Mouse (Mus musculus) hindbrain, embryonic 15.5 days (tissue): ENCODE measurements at regions not wholly inside any gene's neighbourhood (a gene's known extent, or its start where the extent isn't known, plus 50 kb on each side); places are given as distances from the start of the nearest gene placed in this dataset.

Experiments
- ATAC-seq: fragments of 200-750 bp; cut with Nextera tagmentation; 2 replicates; pipeline ENCODE4 v1.8.0; 2017; ENCODE audit warnings: low read depth, moderate number of reproducible peaks, moderate TSS enrichment; ENCODE audit not compliant: low FRiP score
- H3K27ac ChIP-seq: fragments of 300-500 bp; sonication (generic); replicated peaks from 2 replicates; pipeline ENCODE4 v1.5.1; 2015; ENCODE audit warnings: mild to moderate bottlenecking, inconsistent platforms
- H3K27me3 ChIP-seq: fragments of 300-500 bp; sonication (generic); 2 replicates; pipeline ENCODE4 v1.6.1; 2015; ENCODE audit warnings: control low read depth, inconsistent platforms
- H3K36me3 ChIP-seq: fragments of 300-500 bp; sonication (generic); 2 replicates; pipeline ENCODE4 v1.6.1; 2015; ENCODE audit warnings: control low read depth, inconsistent platforms
- H3K4me1 ChIP-seq: fragments of 300-500 bp; sonication (generic); replicated peaks from 2 replicates; pipeline ENCODE4 v1.6.1; 2015; ENCODE audit warnings: control low read depth, inconsistent platforms
- H3K4me2 ChIP-seq: fragments of 300-500 bp; sonication (generic); 2 replicates; pipeline ENCODE4 v1.6.1; 2015; ENCODE audit warnings: moderate library complexity, mild to moderate bottlenecking, inconsistent platforms
- H3K4me3 ChIP-seq: fragments of 300-500 bp; sonication (generic); 2 replicates; pipeline ENCODE4 v1.5.1; 2015; ENCODE audit warnings: mild to moderate bottlenecking, inconsistent platforms
- H3K9ac ChIP-seq: fragments of 300-500 bp; sonication (generic); 2 replicates; pipeline ENCODE4 v1.6.1; 2015; ENCODE audit warnings: inconsistent platforms
- H3K9me3 ChIP-seq: fragments of 300-500 bp; sonication (generic); 2 replicates; pipeline ENCODE4 v1.6.1; 2016; ENCODE audit warnings: control low read depth, inconsistent platforms
- WGBS: fragments of 180-500 bp; shearing (Covaris S2); methylation state at CpG from one replicate; pipeline ENCODE4 v1.1.7; 2015; 5-methylcytosine and 5-hydroxymethylcytosine counted together

- H3K4me2 ChIP-seq, result no peak overlapping the region
- no peaks in the 10 kb centered on the region for H3K9me3 ChIP-seq
- no peak for ATAC-seq
- H3K36me3 ChIP-seq, result no peaks in the 10 kb centered on the region
- no peak overlapping the region for H3K4me3 ChIP-seq
- no peaks in the 10 kb centered on the region for H3K4me1 ChIP-seq
- H3K27me3 ChIP-seq, result no peaks in the 10 kb centered on the region
- H3K27ac ChIP-seq, result no peak overlapping the region
- H3K9ac ChIP-seq, result no peak overlapping the region
Measured at GRCm38 (mm10) chr12:74658406-74658805, 342.2 kb upstream of the Gm11042 start.

- 59% methylated on average over 2 of the region's 2 CpGs for WGBS
- H3K36me3 ChIP-seq, result no peaks in the 10 kb centered on the region
- H3K9me3 ChIP-seq, result no peaks in the 10 kb centered on the region
- no peak overlapping the region for H3K4me3 ChIP-seq
- H3K9ac ChIP-seq, result no peak overlapping the region
- no peaks in the 10 kb centered on the region for H3K4me1 ChIP-seq
- no peak overlapping the region for H3K4me2 ChIP-seq
- no peak overlapping the region for H3K27ac ChIP-seq
- H3K27me3 ChIP-seq, result no peaks in the 10 kb centered on the region
- no peak for ATAC-seq
Measured at GRCm38 (mm10) chr12:74657036-74657648, 340.9 kb upstream of the Gm11042 start.

GRCm38 (mm10) chr12:74651256-74651655, 335.1 kb upstream of the Gm11042 start:
- no peak overlapping the region for H3K4me3 ChIP-seq
- ATAC-seq, result no peak
- no peaks in the 10 kb centered on the region for H3K36me3 ChIP-seq
- no peak overlapping the region for H3K27ac ChIP-seq
- no peaks in the 10 kb centered on the region for H3K9me3 ChIP-seq
- no peaks in the 10 kb centered on the region for H3K27me3 ChIP-seq
- no peak overlapping the region for H3K9ac ChIP-seq
- H3K4me1 ChIP-seq, result no peaks in the 10 kb centered on the region
- WGBS, result 82% methylated on average over 1 of the region's 1 CpGs
- H3K4me2 ChIP-seq, result no peak overlapping the region

- H3K9ac ChIP-seq, result no peak overlapping the region
- H3K27ac ChIP-seq, result no peak overlapping the region
- no peaks in the 10 kb centered on the region for H3K9me3 ChIP-seq
- H3K4me2 ChIP-seq, result no peak overlapping the region
- WGBS, result 88% methylated on average over 2 of the region's 2 CpGs
- H3K36me3 ChIP-seq, result no peaks in the 10 kb centered on the region
- no peaks in the 10 kb centered on the region for H3K4me1 ChIP-seq
- H3K4me3 ChIP-seq, result no peak overlapping the region
- no peaks in the 10 kb centered on the region for H3K27me3 ChIP-seq
- no peak for ATAC-seq
Measured at GRCm38 (mm10) chr12:74632827-74633226, 316.6 kb upstream of the Gm11042 start.

GRCm38 (mm10) chr12:74595208-74595607, 279.0 kb upstream of the Gm11042 start:
- H3K27ac ChIP-seq, result no peak overlapping the region
- ATAC-seq, result no peak
- H3K4me3 ChIP-seq, result no peak overlapping the region
- H3K9me3 ChIP-seq, result no peaks in the 10 kb centered on the region
- no peak overlapping the region for H3K4me2 ChIP-seq
- H3K4me1 ChIP-seq, result no peaks in the 10 kb centered on the region
- no peak overlapping the region for H3K9ac ChIP-seq
- no peaks in the 10 kb centered on the region for H3K36me3 ChIP-seq
- WGBS, result 70% methylated on average over 2 of the region's 2 CpGs
- H3K27me3 ChIP-seq, result no peaks in the 10 kb centered on the region

GRCm38 (mm10) chr12:74554599-74554998, 238.4 kb upstream of the Gm11042 start:
- Histone ChIP-seq H3K4me2 (no peak overlapping the region), H3K27me3 (no peaks in the 10 kb centered on the region), H3K36me3 (no peaks in the 10 kb centered on the region), H3K9ac (no peak overlapping the region), H3K4me1 (no peaks in the 10 kb centered on the region), H3K9me3 (no peaks in the 10 kb centered on the region), H3K27ac (no peak overlapping the region), H3K4me3 (no peak overlapping the region)
- 88% methylated on average over 2 of the region's 2 CpGs for WGBS
- ATAC-seq, result no peak

- 84% methylated on average over 2 of the region's 2 CpGs for whole genome bisulfite sequencing
- Histone ChIP-seq H3K4me3 (no peak overlapping the region), H3K27me3 (no peaks in the 10 kb centered on the region), H3K27ac (no peak overlapping the region), H3K4me2 (no peak overlapping the region), H3K36me3 (no peaks in the 10 kb centered on the region), H3K9ac (no peak overlapping the region), H3K4me1 (no peaks in the 10 kb centered on the region), H3K9me3 (no peaks in the 10 kb centered on the region)
- no peak for ATAC-seq
Measured at GRCm38 (mm10) chr12:74544172-74544571, 228.0 kb upstream of the Gm11042 start.

- H3K27ac ChIP-seq, result no peak overlapping the region
- WGBS, result 85% methylated on average over 2 of the region's 2 CpGs
- H3K36me3 ChIP-seq, result no peaks in the 10 kb centered on the region
- no peak overlapping the region for H3K9ac ChIP-seq
- H3K4me2 ChIP-seq, result no peak overlapping the region
- H3K4me3 ChIP-seq, result no peak overlapping the region
- H3K4me1 ChIP-seq, result no peaks in the 10 kb centered on the region
- no peaks in the 10 kb centered on the region for H3K9me3 ChIP-seq
- H3K27me3 ChIP-seq, result no peaks in the 10 kb centered on the region
- ATAC-seq, result no peak
Measured at GRCm38 (mm10) chr12:74534882-74535281, 218.7 kb upstream of the Gm11042 start.

- no peak for ATAC-seq
- no peak overlapping the region for H3K4me3 ChIP-seq
- no peaks in the 10 kb centered on the region for H3K36me3 ChIP-seq
- H3K4me1 ChIP-seq, result peaks cover 8% of the 10 kb centered on the region; the same call in 1 of the 2 replicates
- no peaks in the 10 kb centered on the region for H3K27me3 ChIP-seq
- H3K9me3 ChIP-seq, result no peaks in the 10 kb centered on the region
- no peak overlapping the region for H3K9ac ChIP-seq
- H3K4me2 ChIP-seq, result no peak overlapping the region
- no peak overlapping the region for H3K27ac ChIP-seq
- WGBS, result 92% methylated on average over 5 of the region's 5 CpGs
Measured at GRCm38 (mm10) chr12:74528983-74529566, 212.9 kb upstream of the Gm11042 start.

- Histone ChIP-seq H3K4me3 (no peak overlapping the region), H3K9ac (no peak overlapping the region), H3K36me3 (no peaks in the 10 kb centered on the region), H3K9me3 (no peaks in the 10 kb centered on the region), H3K27ac (peak overlapping the region; percentile 57; the same call in 1 of the 2 replicates), H3K27me3 (no peaks in the 10 kb centered on the region), H3K4me2 (no peak overlapping the region), H3K4me1 (peaks cover 8% of the 10 kb centered on the region; the same call in 1 of the 2 replicates)
- ATAC-seq, result peak; percentile 86
- 36% methylated on average over 2 of the region's 2 CpGs for WGBS
Measured at GRCm38 (mm10) chr12:74527190-74527621, 211.0 kb upstream of the Gm11042 start.

- H3K9ac ChIP-seq, result no peak overlapping the region
- H3K9me3 ChIP-seq, result no peaks in the 10 kb centered on the region
- no peak overlapping the region for H3K4me3 ChIP-seq
- no peaks in the 10 kb centered on the region for H3K36me3 ChIP-seq
- H3K27me3 ChIP-seq, result no peaks in the 10 kb centered on the region
- H3K4me1 ChIP-seq, result peaks cover 8% of the 10 kb centered on the region; the same call in 1 of the 2 replicates
- no peak for ATAC-seq
- H3K27ac ChIP-seq, result no peak overlapping the region
- H3K4me2 ChIP-seq, result no peak overlapping the region
Measured at GRCm38 (mm10) chr12:74523988-74524387, 207.8 kb upstream of the Gm11042 start.

GRCm38 (mm10) chr12:74518032-74518431, 201.8 kb upstream of the Gm11042 start:
- Histone ChIP-seq H3K4me3 (no peak overlapping the region), H3K27ac (no peak overlapping the region), H3K36me3 (no peaks in the 10 kb centered on the region), H3K4me1 (no peaks in the 10 kb centered on the region), H3K4me2 (no peak overlapping the region), H3K27me3 (no peaks in the 10 kb centered on the region), H3K9ac (no peak overlapping the region), H3K9me3 (no peaks in the 10 kb centered on the region)
- WGBS, result 91% methylated on average over 6 of the region's 6 CpGs
- no peak for ATAC-seq

GRCm38 (mm10) chr12:74516527-74516926, 200.3 kb upstream of the Gm11042 start:
- Histone ChIP-seq H3K9me3 (no peaks in the 10 kb centered on the region), H3K4me3 (no peak overlapping the region), H3K4me2 (no peak overlapping the region), H3K36me3 (no peaks in the 10 kb centered on the region), H3K27ac (no peak overlapping the region), H3K27me3 (no peaks in the 10 kb centered on the region), H3K4me1 (no peaks in the 10 kb centered on the region), H3K9ac (no peak overlapping the region)
- WGBS, result 38% methylated on average over 3 of the region's 3 CpGs
- ATAC-seq, result peak; percentile 48; the same call in 1 of the 2 replicates
